Mouse (Mus musculus) urinary bladder, postnatal 25 days (tissue): Measurements from ENCODE around the gene Csnk1g1.
A peak's percentile ranks its signal among the peaks of the same experiment; 100 is the strongest.

Experiments
- DNase-seq: peaks from one replicate; pipeline ENCODE4 v3.0.0; 2022; ENCODE audit warnings: low spot score

The Csnk1g1 gene

GRCm38 (mm10) chr9:65908394-65909300 lies at the start of gene Csnk1g1, which contains the start of gene Trip4:
Gene Csnk1g1 (plus strand): TSS chr9:65908924.
Gene Trip4 (minus strand): TSS chr9:65908794.
- peak; percentile 82 for DNase-seq

GRCm38 (mm10) chr9:65859656-65860055 lies 49.1 kb upstream of the Csnk1g1 start:
- DNase-seq, result no peak

GRCm38 (mm10) chr9:65884564-65885315 lies 24.0 kb upstream of the Csnk1g1 start:
- peak; percentile 87 for DNase-seq

- peak; percentile 39 for DNase-seq
Observed at GRCm38 (mm10) chr9:65890143-65890628, 18.5 kb upstream of the Csnk1g1 start, which contains the start of gene Pclaf. Gene Pclaf (plus strand): TSS chr9:65890237.

GRCm38 (mm10) chr9:65891126-65891525 lies 17.6 kb upstream of the Csnk1g1 start:
- no peak for DNase-seq

- DNase-seq, result no peak
Observed at GRCm38 (mm10) chr9:65896977-65897376, 11.7 kb upstream of the Csnk1g1 start.

- no peak for DNase-seq
Observed at GRCm38 (mm10) chr9:65902879-65903278, 5.8 kb upstream of the Csnk1g1 start.

GRCm38 (mm10) chr9:65903419-65903818 lies 5.3 kb upstream of the Csnk1g1 start:
- DNase-seq, result no peak

- peak; percentile 44 for DNase-seq
Observed at GRCm38 (mm10) chr9:65909301-65909801, 627 bp downstream of the Csnk1g1 start.

GRCm38 (mm10) chr9:65909837-65910236 lies 1.1 kb downstream of the Csnk1g1 start:
- DNase-seq, result no peak

- DNase-seq, result no peak
Observed at GRCm38 (mm10) chr9:65913976-65914375, 5.3 kb downstream of the Csnk1g1 start.

- no peak for DNase-seq
Observed at GRCm38 (mm10) chr9:65917015-65917414, 8.3 kb downstream of the Csnk1g1 start.

- DNase-seq, result no peak
Observed at GRCm38 (mm10) chr9:65928456-65928855, 19.7 kb downstream of the Csnk1g1 start.

- DNase-seq, result no peak
Observed at GRCm38 (mm10) chr9:65929826-65930225, 21.1 kb downstream of the Csnk1g1 start.

GRCm38 (mm10) chr9:65937566-65937965 lies 28.8 kb downstream of the Csnk1g1 start:
- no peak for DNase-seq

GRCm38 (mm10) chr9:65951082-65951587 lies 42.4 kb downstream of the Csnk1g1 start:
- no peak for DNase-seq

GRCm38 (mm10) chr9:65970009-65970408 lies 61.3 kb downstream of the Csnk1g1 start:
- DNase-seq, result no peak

- no peak for DNase-seq
Observed at GRCm38 (mm10) chr9:65973206-65973605, 64.5 kb downstream of the Csnk1g1 start.

GRCm38 (mm10) chr9:65975886-65976285 lies 67.2 kb downstream of the Csnk1g1 start:
- no peak for DNase-seq

- no peak for DNase-seq
Observed at GRCm38 (mm10) chr9:65982841-65983240, 74.1 kb downstream of the Csnk1g1 start.

- no peak for DNase-seq
Observed at GRCm38 (mm10) chr9:65987021-65987420, 78.3 kb downstream of the Csnk1g1 start.
